Mouse (Mus musculus) urinary bladder, postnatal 10 days (tissue): Measurements from ENCODE around the gene Olfr376.

Experiments used
- DNase-seq: peaks from one replicate; pipeline ENCODE4 v3.0.0; 2022; ENCODE audit warnings: low spot score

The Olfr376 gene

DNA sequence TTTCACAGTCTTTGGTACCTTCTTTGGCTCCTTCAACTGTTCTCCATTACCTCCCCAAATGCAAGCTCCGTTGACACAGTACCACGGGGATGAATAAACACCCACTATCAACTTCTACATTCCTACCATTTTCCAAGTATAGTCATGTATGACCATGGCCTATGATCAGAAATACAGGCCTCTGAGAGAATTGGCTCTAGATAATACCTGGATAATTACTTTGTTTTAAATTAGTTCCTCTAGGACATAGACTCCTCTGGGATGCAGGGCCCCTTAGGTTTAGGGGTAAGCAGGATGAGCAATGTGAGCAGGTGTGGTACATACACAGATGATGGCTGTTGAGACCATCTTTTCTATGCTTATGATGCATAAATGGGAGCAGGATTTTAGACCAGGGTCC, at the start of gene Olfr376:
Gene Olfr376 (plus strand): TSS at position 301 of the 400 bp plus-strand sequence.
- DNase-seq, result no peak

DNA sequence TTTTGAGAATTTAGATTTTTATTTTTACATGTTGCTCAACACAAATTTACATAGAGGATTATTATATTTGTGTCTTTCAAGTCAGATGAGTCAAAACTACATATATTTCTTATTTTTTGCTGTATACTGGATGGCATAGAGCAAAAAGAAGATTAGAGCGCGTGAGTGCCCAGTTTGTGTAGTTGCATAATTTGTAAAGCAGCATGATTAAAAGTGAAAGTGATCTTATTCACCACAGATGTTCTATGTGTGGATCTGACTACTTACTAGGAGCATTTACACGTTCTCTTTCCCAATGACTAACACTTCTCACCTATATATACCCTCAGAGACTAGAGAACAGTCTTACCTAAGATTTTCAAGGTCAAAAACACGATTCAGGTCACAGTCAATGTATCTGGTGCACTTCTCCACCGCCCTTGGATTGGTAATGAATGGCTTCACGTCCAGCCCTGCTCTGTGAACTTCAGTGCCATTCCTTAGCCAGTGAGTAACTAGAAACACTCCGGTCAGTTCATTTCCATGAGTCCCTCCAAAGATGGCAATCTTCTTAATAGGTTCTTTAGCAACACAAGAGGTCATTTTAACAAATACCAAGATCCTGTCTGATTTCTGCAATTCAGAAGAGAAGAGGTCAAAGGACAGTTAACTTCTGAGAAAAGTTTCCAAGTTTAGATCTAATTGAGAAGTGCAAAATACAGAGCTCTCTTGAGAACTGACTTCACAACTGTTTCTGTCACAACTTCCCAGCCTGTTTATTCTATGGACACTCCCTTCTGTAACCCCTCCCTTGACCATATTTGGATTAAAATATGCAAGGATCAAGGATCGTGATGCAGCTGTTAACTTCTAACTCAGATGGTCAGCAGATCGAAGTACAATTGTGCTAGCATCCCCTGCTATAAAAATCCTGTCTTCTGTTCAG, 46.9 kb upstream of the Olfr376 start:
- no peak for DNase-seq

DNA sequence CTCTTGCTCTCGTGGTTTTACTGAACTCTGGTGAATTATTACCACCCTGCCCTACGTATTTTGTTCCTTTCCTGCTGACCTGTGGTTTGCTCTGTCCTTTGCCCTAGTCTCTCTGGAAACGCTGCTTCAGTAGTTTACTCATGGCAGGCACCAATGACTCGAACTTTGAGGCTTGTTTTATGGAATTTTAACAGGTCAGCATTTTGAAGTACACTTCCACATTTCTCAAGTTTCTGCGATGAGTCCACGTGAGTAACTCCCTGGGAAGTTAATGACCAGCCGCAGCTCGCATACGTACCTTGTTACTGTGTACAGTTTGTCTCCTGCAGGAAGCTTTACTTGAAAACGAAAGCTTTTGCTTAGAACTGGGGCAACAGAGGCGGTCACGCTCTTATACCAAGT, 44.6 kb upstream of the Olfr376 start:
- DNase-seq, result no peak

DNA sequence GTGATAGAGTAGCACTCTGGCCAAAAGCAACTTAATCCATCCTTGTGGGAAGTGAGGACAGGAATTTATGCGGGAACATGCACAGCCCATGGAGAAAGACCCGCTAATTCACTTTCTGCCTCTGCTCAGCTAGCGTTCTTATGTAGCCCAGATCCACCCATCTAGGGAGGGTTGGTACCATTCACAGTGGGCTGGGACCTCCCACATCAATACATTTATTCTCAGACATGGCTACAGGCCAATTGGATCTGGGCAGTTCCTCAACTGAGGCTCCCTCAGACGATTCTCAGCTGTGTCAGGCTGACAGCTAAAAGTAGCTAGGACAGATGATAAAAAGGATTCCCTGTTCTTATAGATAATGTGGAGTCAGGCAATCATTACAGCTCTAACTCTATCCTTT, 43.7 kb upstream of the Olfr376 start:
- no peak for DNase-seq

GRCm38 (mm10) chr11:73329442-73329841, 41.6 kb upstream of the Olfr376 start, which contains the start of the genes Aspa, Gm49340 and Spata22:
Aspa (minus strand) TSS chr11:73329596.
Gm49340 (plus strand) TSS chr11:73329741.
Spata22 (plus strand) TSS chr11:73329741.
- DNase-seq, result no peak

DNA sequence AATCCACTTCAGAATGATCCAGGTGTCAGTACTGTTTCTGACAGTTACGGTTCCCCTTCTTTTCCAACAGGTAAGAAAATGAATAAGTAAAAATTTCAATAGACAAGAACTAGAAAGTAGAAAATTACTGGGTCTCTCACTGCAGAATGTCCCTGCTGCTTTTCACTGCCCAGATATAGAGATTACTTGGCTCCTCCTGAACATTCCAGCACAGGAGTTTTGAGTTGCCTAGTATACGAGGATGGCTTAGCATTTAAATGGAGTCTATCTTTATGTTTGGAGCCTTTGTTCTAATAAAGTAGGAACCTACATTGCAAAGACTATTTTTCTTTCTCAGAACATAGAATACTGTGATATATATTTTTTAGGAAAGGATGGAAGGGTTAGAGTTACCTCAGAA, 37.7 kb upstream of the Olfr376 start:
- no peak for DNase-seq

- DNase-seq, result no peak
Observed at GRCm38 (mm10) chr11:73336919-73337318, 34.1 kb upstream of the Olfr376 start.

DNA sequence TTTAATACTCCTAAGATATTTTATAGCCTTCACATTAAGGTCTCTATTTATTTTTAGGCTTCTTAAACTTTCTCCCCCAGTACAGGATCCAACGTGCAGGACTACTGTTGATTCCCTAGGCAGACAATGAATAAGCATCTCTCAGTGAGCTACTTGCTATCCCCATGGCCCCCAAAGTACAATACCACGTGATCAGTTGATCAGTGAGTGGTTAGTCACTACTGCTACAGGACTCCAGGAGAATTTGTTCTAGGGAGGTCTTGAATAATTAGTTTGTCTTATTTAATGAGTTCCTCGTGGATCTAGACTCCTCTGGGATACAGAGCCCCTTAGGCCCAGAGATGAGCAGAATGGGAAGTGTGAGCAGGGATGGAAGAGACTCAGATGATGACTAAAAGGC, 20.6 kb upstream of the Olfr376 start, which contains the start of gene Olfr20:
Gene Olfr20 (plus strand): TSS at position 301 of the 400 bp plus-strand sequence.
- DNase-seq, result no peak

DNA sequence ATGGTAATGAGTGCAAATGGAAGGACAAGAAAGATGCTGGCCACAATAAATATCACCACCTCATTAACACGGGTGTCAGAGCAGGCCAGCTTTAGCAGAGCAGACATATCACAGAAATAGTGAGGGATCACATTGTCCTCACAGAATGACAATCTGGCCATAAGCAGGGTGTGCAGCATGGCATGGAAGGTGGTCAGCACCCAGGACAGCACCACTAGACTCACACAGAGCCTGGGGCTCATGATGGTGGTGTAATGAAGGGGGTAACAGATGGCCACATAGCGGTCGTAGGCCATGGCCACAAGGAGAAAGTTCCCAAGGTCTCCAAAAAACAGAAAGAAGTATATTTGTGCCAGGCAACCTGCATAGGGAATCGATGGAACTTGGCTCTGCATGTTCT, 24.3 kb downstream of the Olfr376 start:
- DNase-seq, result no peak

DNA sequence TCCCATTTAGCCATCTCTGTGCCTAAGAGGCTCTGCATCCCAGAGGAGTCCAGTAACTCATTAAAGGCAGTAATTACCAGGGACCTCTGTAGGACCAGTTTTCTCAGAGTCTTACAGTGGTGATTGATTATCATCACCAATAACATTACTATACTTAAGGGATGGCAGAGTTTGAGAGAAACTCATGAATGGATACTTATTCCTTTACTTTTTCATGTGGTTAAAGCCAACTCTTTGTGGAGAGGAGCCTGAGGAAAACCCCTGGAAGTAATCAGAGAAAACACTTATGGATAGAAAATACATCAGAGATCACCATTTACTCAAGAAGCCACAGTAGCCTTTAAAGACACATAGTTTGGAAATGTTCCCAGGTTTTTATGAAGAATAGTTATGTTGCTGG, 28.5 kb downstream of the Olfr376 start, which contains the start of gene Olfr1:
Gene Olfr1 (minus strand): TSS at position 101 of the 400 bp plus-strand sequence.
- no peak for DNase-seq
